Mouse (Mus musculus): ENCODE measurements around the gene Nop9.

DNA sequence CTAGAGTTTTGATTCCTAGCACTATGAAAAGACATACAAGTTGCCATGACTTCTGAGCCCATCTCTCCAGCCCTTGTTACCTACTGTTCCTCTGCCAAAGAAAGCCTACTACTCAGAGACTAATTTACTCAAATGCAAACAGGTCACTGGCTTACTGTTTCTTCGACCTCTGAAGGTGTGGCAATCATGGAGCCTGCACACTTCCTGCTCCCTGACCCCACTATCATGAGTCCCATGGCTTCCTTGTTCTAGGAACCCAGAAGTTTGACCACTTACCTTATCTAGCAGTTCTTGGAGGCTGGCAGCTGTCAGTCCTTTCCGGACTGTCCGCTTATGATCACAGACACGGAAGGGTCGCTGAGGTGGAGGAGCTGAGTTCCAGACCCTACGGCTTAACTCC is 12.1 kb downstream of the Nop9 start:
- no peak for TF ChIP-seq POLR2A (IDR thresholded peaks at IDR 0.05; ENCODE audit: insufficient read depth, low read depth, low read length)
- no peak for TF ChIP-seq CTCF (IDR thresholded peaks at IDR 0.05; ENCODE audit: insufficient read depth, low read depth, low read length)
